Mouse (Mus musculus) C2C12 (cell line): ENCODE data around the gene Asb15.

Source experiments
- CTCF ChIP-seq: IDR thresholded peaks from one replicate; pipeline ENCODE4 v1.5.1; 2011; ENCODE audit not compliant: control insufficient read depth, insufficient read depth, insufficient read length
- FOSL1 ChIP-seq: IDR thresholded peaks from one replicate; pipeline ENCODE4 v1.8.0; 2011; ENCODE audit warnings: mild to moderate bottlenecking, low read length; ENCODE audit not compliant: poor library complexity, insufficient read depth, severe bottlenecking
- MAX ChIP-seq: IDR thresholded peaks from one replicate; pipeline ENCODE4 v1.6.1; 2011; ENCODE audit warnings: mild to moderate bottlenecking, control low read depth

DNA sequence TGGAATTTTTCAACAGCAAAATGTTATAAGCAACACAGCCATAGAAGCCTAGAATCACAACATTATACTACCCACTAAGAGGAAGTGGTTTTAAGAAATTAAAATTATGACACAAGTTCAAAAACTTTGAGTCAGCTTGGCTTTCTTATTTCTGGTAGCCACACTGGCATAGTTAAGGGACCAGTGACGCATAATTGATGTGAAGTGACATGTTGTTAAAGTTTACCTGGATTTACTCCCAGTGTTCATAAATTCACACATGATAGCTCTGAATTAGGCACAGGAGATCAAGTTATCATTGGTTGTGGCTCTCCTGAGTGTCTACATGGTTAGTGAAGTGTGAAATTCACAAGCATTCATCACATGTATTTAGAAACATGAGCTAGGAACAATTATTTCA lies 36.9 kb downstream of the Asb15 start:
- TF ChIP-seq CTCF (no peak), MAX (no peak), FOSL1 (no peak)
